Mouse (Mus musculus) forebrain, embryonic 11.5 days (tissue): ENCODE data around the gene Smpd1. TPM values are rescaled to one million over a fixed set of nuclear protein-coding genes. Genes with fewer than 3 reads are reported as not detected.

Source experiments
- ATAC-seq: fragments of 200-750 bp; cut with Nextera tagmentation; replicated peaks from 2 replicates; pipeline ENCODE4 v1.8.0; 2017; ENCODE audit warnings: moderate TSS enrichment; ENCODE audit not compliant: low FRiP score
- DNase-seq: peaks from one replicate; pipeline ENCODE4 v3.0.0-alpha.2; 2017; ENCODE audit warnings: low spot score
- H3K27ac ChIP-seq: fragments of 300-500 bp; sonication (generic); 2 replicates; pipeline ENCODE4 v1.5.1; 2014; ENCODE audit warnings: low read depth, low read length
- H3K27me3 ChIP-seq: fragments of 300-500 bp; sonication (generic); 2 replicates; pipeline ENCODE4 v1.6.1; 2014; ENCODE audit warnings: mild to moderate bottlenecking, low read length, mixed read lengths; ENCODE audit not compliant: control insufficient read depth, insufficient read depth
- H3K36me3 ChIP-seq: fragments of 300-500 bp; sonication (generic); 2 replicates; pipeline ENCODE4 v1.6.1; 2014; ENCODE audit warnings: mild to moderate bottlenecking, low read length, moderate library complexity, mixed read lengths; ENCODE audit not compliant: control insufficient read depth, insufficient read depth
- H3K4me1 ChIP-seq: fragments of 300-500 bp; sonication (generic); replicated peaks from 2 replicates; pipeline ENCODE4 v1.6.1; 2014; ENCODE audit warnings: low read length, mixed read lengths; ENCODE audit not compliant: control insufficient read depth, insufficient read depth
- H3K4me2 ChIP-seq: fragments of 300-500 bp; sonication (generic); 2 replicates; pipeline ENCODE4 v1.6.1; 2014; ENCODE audit warnings: low read depth, mild to moderate bottlenecking, low read length, moderate library complexity, mixed read lengths; ENCODE audit not compliant: severe bottlenecking
- H3K4me3 ChIP-seq: fragments of 300-500 bp; sonication (generic); 2 replicates; pipeline ENCODE4 v1.5.1; 2014; ENCODE audit warnings: low read depth, low read length
- H3K9ac ChIP-seq: fragments of 300-500 bp; sonication (generic); 2 replicates; pipeline ENCODE4 v1.6.1; 2014; ENCODE audit warnings: low read length
- H3K9me3 ChIP-seq: fragments of 300-500 bp; sonication (generic); 2 replicates; pipeline ENCODE4 v1.6.1; 2016; ENCODE audit warnings: low read length, mixed read lengths; ENCODE audit not compliant: control insufficient read depth
- WGBS: fragments of 180-500 bp; shearing (Covaris S2); extraction: QIAGEN DNeasy Blood & Tissue Kit; methylation state at CpG from one replicate; pipeline ENCODE4 v1.1.7; 2014; 5-methylcytosine and 5-hydroxymethylcytosine counted together
- polyA plus RNA-seq: library from polyadenylated mRNA; unstranded; fragments of >200 nt; fragmentation: Nextera tagmentation; extraction: Ambion mirVana; gene quantifications from 2 replicates; pipeline ENCODE4 v1.2.1, GENCODE M21; 2014

The Smpd1 gene
- polyA plus RNA-seq, 1 experiment from 2014 or later: 35.1 TPM

GRCm38 (mm10) chr7:105519771-105520170 lies 34.4 kb upstream of the Smpd1 start:
- Histone ChIP-seq H3K27me3 (no peaks in the 10 kb centered on the region), H3K36me3 (no peaks in the 10 kb centered on the region), H3K9me3 (no peaks in the 10 kb centered on the region), H3K4me3 (no peak overlapping the region), H3K4me2 (no peak overlapping the region), H3K9ac (no peak overlapping the region), H3K27ac (no peak overlapping the region), H3K4me1 (no peaks in the 10 kb centered on the region)
- no peak for ATAC-seq
- WGBS: 87% methylated on average over 2 of the region's 2 CpGs
- no peak for DNase-seq

GRCm38 (mm10) chr7:105520201-105520600 lies 34.0 kb upstream of the Smpd1 start:
- H3K4me2 ChIP-seq: no peak overlapping the region
- H3K27ac ChIP-seq: no peak overlapping the region
- no peaks in the 10 kb centered on the region for H3K9me3 ChIP-seq
- no peak overlapping the region for H3K4me3 ChIP-seq
- ATAC-seq: no peak
- H3K36me3 ChIP-seq: no peaks in the 10 kb centered on the region
- H3K9ac ChIP-seq: no peak overlapping the region
- WGBS: 44% methylated on average over 6 of the region's 6 CpGs
- DNase-seq: no peak
- H3K4me1 ChIP-seq: no peaks in the 10 kb centered on the region
- H3K27me3 ChIP-seq: no peaks in the 10 kb centered on the region

DNA sequence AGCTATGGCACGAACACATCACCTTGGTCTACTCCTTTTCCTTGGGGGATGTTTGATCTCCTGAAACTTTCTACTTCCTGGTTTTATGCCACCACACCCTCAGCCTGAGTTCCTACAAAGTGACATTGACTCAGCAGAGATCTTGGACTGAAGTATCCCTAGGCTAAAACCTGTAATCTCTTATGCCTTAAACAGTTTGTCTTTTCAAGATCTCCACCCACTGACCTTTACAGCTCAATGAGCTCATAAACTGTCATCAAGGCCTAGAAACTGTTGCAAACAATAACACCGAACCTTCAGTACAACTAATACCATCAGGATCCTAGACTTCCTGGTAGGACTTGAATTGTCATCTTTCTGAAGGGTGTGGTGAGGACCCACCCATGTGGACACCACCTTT lies 29.9 kb upstream of the Smpd1 start:
- no peaks in the 10 kb centered on the region for H3K36me3 ChIP-seq
- no peak overlapping the region for H3K4me3 ChIP-seq
- H3K27me3 ChIP-seq: no peaks in the 10 kb centered on the region
- no peak for DNase-seq
- no peak overlapping the region for H3K27ac ChIP-seq
- H3K4me1 ChIP-seq: no peaks in the 10 kb centered on the region
- no peaks in the 10 kb centered on the region for H3K9me3 ChIP-seq
- H3K9ac ChIP-seq: no peak overlapping the region
- no peak overlapping the region for H3K4me2 ChIP-seq
- 74% methylated on average over 2 of the region's 2 CpGs for WGBS
- ATAC-seq: no peak

- Histone ChIP-seq H3K27me3 (no peaks in the 10 kb centered on the region), H3K9me3 (no peaks in the 10 kb centered on the region), H3K27ac (no peak overlapping the region), H3K4me1 (no peaks in the 10 kb centered on the region), H3K9ac (no peak overlapping the region), H3K4me3 (no peak overlapping the region), H3K4me2 (no peak overlapping the region), H3K36me3 (no peaks in the 10 kb centered on the region)
- DNase-seq (no peak), ATAC-seq (peak; percentile 63)
- 75% methylated on average over 1 of the region's 1 CpGs for WGBS
Observed at GRCm38 (mm10) chr7:105527306-105527937, 26.7 kb upstream of the Smpd1 start.

- H3K9ac ChIP-seq: no peak overlapping the region
- no peak overlapping the region for H3K4me2 ChIP-seq
- 78% methylated on average over 4 of the region's 4 CpGs for WGBS
- no peak for ATAC-seq
- no peaks in the 10 kb centered on the region for H3K36me3 ChIP-seq
- no peaks in the 10 kb centered on the region for H3K9me3 ChIP-seq
- H3K27ac ChIP-seq: no peak overlapping the region
- no peaks in the 10 kb centered on the region for H3K4me1 ChIP-seq
- H3K4me3 ChIP-seq: no peak overlapping the region
- no peak for DNase-seq
- no peaks in the 10 kb centered on the region for H3K27me3 ChIP-seq
Observed at GRCm38 (mm10) chr7:105528094-105528493, 26.1 kb upstream of the Smpd1 start.

DNA sequence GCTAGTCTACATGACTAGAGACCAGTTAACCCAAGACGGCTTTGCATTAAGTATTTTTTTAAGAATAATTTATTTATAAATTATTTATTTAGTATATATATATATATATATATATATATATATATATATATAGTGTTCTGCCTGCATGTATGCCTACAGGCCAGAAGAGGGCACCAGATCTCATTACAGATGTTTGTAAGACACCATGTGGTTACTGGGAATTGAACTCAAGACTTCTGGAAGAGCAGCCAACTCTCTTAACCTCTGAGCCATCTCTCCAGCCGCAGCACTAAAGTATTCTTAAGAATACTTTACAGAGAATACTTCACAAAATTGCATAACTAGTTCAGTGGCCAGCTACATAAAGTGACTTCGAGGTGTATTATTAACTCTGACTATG lies 20.0 kb upstream of the Smpd1 start:
- Histone ChIP-seq H3K4me1 (no peaks in the 10 kb centered on the region), H3K9me3 (no peaks in the 10 kb centered on the region), H3K27me3 (no peaks in the 10 kb centered on the region), H3K36me3 (no peaks in the 10 kb centered on the region), H3K4me3 (no peak overlapping the region), H3K27ac (no peak overlapping the region), H3K4me2 (no peak overlapping the region), H3K9ac (no peak overlapping the region)
- WGBS: 80% methylated on average over 3 of the region's 3 CpGs
- ATAC-seq (no peak), DNase-seq (no peak)

DNA sequence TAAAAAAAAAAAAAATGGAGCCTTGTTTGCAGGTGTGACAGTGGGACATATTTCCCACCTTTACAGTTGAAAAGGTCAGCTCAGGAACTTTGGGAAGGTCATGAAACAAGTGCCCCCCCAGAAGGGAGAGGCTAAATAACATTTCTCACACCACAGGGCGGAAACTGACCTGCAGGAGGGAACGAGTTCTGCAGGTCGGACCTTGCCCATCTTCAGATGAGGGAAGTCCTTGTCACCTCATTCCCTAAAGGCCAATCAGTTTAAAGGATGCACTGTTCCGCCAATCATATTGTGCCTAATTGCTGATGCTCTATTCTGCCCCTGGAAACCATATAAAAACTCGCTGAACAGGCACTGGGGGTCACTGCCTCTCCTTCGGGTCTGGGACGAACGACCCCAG lies 8.2 kb upstream of the Smpd1 start:
- ATAC-seq: no peak
- no peaks in the 10 kb centered on the region for H3K9me3 ChIP-seq
- WGBS: 75% methylated on average over 8 of the region's 8 CpGs

GRCm38 (mm10) chr7:105547970-105548369 lies 6.2 kb upstream of the Smpd1 start:
- Histone ChIP-seq H3K27ac (no peak overlapping the region), H3K9ac (no peak overlapping the region), H3K36me3 (no peaks in the 10 kb centered on the region), H3K4me1 (no peaks in the 10 kb centered on the region), H3K9me3 (no peaks in the 10 kb centered on the region), H3K4me2 (no peak overlapping the region), H3K4me3 (no peak overlapping the region), H3K27me3 (no peaks in the 10 kb centered on the region)
- no peak for ATAC-seq
- DNase-seq: no peak
- 84% methylated on average over 7 of the region's 7 CpGs for WGBS

More for the DNA sequence above, 8.2 kb upstream of the Smpd1 start:
- Histone ChIP-seq H3K4me1 (no peaks in the 10 kb centered on the region), H3K27me3 (no peaks in the 10 kb centered on the region), H3K4me2 (no peak overlapping the region), H3K27ac (no peak overlapping the region), H3K4me3 (no peak overlapping the region), H3K9ac (no peak overlapping the region), H3K36me3 (no peaks in the 10 kb centered on the region)
- no peak for DNase-seq

DNA sequence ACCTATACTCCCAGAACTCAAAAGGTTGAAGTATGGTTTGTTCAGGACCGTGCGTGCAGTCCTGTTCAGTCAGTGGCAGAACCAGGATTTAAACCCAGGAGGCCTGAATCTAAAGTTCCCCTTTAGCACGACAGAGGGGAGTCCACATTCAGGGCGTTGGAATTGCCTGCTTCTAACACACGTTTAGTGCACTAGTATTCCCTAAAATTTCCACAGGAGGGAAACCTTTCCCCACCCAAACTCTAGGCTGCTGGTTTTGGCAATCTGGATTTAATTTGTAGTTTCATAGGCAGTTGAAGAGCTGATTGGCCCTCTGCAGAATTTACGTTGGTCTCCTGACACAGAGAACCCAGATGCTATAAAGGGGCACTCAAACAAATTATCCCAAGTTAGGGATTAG lies 5.1 kb upstream of the Smpd1 start:
- Histone ChIP-seq H3K9ac (no peak overlapping the region), H3K27me3 (no peaks in the 10 kb centered on the region), H3K4me2 (no peak overlapping the region), H3K4me1 (no peaks in the 10 kb centered on the region), H3K4me3 (no peak overlapping the region), H3K27ac (no peak overlapping the region), H3K36me3 (no peaks in the 10 kb centered on the region), H3K9me3 (no peaks in the 10 kb centered on the region)
- ATAC-seq: no peak
- WGBS: 52% methylated on average over 6 of the region's 6 CpGs
- DNase-seq: no peak
